Mouse (Mus musculus): ENCODE results near the gene Crlf2.

Gene Crlf2

DNA sequence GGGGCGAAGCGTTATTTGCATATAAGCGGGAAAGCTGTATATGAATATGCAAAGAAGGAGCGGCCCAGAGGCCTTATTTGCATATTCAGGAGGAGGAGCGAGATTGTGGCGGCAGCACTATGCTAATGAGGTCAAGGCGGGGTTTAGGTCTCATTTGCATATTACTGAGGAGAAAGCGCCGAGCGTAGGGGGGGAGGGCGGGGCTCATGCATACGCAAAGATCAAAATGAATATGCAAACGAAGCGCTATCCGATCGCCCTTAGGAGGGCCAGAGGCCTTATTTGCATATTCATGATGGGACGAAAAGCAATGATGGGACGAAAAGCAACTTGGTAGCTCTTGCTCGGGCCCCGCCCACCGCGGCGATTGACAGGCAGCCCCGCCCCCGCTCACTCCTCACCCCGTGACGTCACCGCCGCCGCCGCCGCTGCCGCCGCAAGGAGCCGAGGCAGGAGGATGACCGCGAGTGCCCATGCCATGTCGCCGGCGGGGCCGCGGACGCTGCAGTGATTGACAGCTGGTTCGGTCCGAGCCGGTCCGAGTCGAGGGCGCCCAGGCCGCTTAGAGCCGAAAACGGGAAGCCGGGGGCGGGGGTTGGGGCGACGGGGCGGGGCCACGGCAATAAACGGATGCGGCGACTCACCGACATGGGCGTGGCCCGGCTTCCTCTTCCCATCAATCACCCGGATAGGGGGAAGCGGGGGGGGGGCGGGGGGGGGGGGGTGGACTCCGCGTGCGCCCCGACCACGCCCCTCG, at the start of gene Crlf2:
TSS of gene Crlf2 (minus strand) at position 590 of the 757 bp plus-strand sequence.
- DNase-seq = peak; percentile 98

GRCm38 (mm10) chr5:109602585-109602984, 43.8 kb upstream of the Crlf2 start:
- DNase-seq = no peak

GRCm38 (mm10) chr5:109601080-109601479, 42.3 kb upstream of the Crlf2 start:
- no peak for DNase-seq

DNA sequence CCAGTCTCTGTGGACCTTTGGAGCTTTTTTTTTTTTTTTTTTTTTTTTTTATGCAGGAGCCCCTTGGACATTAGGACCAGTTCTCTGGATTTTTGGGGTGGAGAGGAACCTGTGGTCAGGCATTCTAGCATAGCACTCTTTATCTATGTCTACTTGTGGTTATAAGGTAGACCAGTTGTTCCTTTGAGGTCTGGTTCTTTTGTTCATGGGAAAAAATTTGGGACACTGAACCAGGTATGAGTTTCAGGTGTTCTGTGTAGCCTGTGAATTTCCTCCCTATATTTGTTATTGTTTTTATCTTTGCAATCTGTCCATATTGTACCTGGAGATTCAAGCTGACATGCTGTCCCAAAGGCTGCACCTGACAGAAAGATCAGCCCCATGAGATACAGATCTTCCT, 40.1 kb upstream of the Crlf2 start:
- DNase-seq = no peak

- no peak for DNase-seq
Measured at GRCm38 (mm10) chr5:109596647-109597046, 37.9 kb upstream of the Crlf2 start.

DNA sequence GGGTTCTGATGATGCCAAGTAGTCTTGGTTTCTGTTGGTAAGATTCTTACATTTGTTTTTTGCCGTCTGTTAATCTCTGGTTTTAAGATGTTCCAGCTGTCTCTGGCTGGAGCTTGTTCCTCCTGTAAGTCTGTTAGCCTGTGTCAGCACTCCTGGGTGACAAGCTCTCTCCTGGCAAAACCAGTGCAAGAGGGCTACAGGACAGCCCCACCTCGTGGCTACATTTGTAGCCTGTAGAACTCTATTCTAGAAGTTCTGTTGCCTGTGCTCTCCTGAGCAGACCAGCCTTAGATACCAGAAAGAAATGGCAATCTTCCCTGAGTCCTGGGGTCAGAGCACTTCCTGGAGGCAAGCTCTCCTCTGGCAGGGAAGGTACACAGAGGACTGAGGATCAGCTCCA, 4.0 kb upstream of the Crlf2 start:
- no peak for DNase-seq

DNA sequence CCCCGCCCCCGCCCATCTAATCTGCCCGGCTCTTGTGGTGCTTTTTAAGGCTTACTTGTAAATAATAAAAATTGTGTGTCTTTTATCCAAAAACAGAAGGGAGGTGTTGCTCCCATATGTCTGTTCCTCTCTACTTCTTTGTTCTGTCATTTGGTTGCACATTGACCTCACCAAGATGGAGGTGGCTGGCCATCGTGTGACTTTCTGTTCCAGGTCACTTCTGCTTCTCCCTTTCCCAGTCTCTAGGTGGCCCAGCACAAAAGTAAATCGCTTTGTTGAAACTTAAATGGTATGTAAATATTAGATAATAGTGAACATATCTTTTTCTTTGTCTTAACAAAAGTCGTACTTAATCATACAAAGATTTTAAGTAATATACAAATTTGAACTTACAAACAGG, 398 bp upstream of the Crlf2 start:
- DNase-seq = peak; percentile 48

- no peak for DNase-seq
Measured at GRCm38 (mm10) chr5:109558123-109558403, 730 bp downstream of the Crlf2 start.

DNA sequence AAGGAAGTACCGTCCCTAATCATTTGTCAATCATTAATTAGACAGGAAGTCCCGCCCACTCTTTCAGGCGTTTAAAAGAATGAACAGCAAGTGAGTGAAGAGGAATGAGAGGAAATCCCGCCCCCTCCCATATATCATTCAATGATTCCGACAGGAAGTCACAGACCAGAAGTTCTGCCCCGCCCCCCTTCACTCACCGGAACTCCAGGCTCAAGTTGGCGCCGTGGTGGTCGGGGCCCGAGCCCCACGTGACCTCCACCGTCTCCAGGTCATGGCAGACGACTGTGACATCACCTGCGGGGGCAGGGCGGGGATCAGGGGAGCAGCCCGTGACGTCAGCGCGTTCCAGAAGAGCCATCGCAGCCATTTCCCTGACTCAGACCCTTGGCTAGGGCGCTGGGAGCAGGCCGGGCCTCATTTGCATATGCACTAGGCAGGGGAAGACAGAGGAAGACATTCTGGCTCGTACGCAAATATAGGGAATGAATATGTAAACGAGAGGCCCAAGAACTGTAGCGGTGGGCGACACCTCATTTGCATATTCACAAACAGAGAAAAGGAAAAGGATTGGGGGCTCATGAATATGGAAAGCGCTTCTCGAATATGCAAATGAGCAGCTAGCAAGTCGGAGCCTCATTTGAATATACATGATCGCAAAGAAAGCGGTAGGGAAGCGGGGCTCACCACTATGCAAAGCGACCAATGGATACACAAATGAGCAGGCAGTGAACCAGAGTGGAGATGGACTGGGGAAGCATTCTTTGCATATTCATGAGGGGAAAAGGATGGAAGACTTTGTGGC, 1.3 kb downstream of the Crlf2 start:
- peak; percentile 99 for DNase-seq

- peak; percentile 97 for DNase-seq
Measured at GRCm38 (mm10) chr5:109556591-109557320, 2.0 kb downstream of the Crlf2 start.

- peak; percentile 73 for DNase-seq
Measured at GRCm38 (mm10) chr5:109555676-109556571, 2.9 kb downstream of the Crlf2 start.

GRCm38 (mm10) chr5:109555236-109555675, 3.5 kb downstream of the Crlf2 start:
- peak; percentile 49 for DNase-seq

DNA sequence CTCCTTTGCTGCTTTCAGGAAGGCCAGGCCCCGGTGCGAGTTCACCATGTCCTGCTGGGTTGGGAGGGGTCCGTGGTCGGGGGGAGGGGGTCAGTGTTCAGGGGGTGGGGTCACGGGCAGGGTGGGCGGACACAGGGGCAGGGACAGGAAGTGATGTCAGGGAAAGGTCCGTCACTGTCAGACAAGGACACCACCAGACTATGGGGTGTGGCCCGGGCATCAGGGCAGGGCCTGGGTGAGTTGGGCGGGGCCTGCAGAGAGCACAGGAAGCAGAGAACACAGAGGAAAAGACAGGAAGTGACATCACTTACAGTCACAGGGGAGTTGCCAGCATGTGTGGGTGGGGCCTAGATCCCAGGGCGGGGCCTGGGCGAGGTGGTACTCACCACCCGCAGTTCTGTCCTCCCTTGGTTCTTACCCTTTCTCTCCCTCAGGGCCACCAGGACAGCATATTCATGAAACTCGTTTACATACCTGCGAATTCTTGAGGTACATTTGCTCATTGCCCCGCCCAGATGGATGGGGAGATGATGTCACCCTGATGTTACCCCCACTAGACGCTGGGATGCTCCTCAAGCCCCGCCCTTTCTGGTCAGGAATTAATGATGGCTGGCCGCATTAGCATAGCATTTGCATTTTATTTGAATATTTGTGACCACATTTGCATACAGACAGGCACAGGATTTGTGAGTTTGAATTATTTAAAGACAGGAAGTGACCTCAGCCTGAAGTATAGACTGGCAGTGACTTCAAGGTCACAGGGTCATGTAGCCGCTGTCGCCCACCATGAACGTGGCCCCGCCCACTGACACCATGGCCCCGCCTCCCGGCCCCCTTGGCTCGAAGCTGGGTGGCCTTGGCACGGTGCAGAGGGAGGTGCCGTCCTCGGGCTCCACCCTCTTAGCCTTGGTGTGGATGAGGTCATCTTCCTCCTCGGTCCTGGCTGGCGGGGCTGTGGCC, 4.4 kb downstream of the Crlf2 start:
- peak; percentile 61 for DNase-seq

DNA sequence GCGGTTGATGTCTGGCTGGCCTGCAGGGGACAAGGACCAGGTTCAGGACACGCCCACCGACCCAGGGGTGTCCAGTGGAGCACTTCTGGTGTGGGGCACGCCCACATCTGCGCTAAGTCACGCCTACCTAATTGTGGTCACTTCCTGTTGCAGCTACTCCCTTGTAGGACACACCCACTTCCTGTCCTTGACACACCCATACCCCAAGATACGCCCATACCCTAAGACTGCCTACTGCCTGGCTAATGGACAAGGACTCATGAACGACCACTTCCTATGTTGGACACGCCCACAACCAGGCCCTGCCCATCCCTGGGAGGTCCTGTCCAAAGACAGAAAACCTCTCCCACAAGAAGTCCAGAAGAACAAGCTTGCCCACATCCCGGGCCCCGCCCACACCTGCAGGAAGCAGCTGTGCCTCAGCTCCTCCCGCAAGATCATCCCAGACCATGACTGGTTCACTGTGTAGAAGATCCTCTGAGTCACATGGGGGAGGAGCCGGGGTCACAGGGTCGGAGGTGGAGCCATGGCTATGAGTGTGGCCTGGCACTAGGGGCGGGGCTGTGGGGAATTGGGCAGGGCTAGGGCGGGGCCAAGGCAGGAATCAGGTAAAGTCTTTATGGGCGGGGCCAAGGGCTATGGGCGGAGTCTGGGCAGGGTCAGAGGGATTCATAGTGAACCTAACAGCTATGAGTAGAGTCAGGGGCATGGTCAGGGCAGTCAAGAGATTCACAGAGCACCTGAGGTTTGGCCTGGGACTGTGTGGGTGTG, 5.4 kb downstream of the Crlf2 start:
- peak; percentile 41 for DNase-seq

- no peak for DNase-seq
Measured at GRCm38 (mm10) chr5:109552541-109552940, 6.3 kb downstream of the Crlf2 start.

GRCm38 (mm10) chr5:109552116-109552515, 6.7 kb downstream of the Crlf2 start:
- no peak for DNase-seq

DNA sequence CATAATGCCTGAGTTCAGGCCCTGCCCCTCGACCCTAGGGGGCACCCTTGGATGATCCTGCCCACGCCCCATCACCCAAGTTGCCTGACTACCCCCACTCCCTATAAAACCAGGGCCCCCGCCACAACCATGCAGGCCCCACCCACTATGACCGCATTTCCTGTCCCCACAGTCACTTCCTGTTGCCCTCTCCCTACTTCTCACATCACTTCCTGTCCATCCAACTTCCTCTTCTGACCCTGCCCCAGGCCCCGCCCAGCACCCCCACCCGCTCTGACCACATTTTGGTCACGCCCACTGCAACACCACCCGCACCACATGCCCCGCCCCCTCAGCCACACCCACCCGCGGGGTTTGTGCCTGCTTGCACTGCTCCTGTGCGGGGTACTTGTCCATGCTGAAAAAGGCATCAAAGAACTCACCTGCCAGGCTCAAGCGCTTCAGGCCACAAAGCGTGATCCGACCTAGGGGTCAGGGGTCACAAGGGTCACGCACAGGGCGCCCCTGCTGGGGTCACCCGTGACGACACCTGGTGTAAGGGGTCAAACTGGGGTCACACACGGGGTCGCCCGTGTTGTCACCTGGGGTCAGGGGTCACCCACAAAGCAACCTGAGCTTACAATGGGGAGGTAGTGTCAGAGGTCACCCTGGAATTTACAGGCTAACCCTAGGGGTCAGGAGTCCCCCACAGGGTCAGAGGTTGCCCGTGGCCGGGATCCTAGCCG, 7.6 kb downstream of the Crlf2 start:
- DNase-seq = peak; percentile 24

DNA sequence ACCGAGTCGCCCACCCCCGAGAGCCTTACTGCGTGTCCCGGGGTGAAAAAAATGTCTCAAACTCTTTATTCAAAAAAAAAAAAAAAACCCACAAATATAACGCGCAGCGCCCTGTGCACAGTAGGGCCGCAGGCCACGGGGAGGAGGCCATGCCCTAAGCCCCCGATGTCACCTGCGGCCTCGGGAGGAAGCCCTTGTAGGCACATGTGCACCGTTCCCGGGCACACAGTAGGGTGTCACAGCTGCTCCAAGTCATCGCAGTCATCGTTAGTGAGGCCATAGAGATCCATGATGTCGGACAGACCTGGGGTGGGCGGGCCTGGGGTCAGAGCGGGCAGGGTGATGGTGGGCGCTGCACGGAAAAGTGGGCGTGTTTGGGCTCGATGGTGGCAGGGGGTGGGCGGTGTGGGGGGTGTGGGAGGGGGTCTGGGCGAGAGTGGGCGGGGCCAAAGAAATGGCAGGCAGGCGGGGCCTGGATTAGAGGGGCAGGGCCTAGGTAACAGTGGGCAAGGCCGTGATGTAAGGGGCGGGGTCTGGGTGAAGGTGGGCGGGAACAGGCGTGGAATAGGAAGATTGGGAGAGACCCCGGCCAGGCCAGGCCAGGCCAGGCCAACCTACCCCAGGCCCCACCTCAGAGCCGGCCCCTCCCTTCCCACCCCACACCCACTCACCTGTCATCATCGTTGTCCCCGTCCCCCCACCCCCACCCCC, 8.4 kb downstream of the Crlf2 start:
- no peak for DNase-seq

DNA sequence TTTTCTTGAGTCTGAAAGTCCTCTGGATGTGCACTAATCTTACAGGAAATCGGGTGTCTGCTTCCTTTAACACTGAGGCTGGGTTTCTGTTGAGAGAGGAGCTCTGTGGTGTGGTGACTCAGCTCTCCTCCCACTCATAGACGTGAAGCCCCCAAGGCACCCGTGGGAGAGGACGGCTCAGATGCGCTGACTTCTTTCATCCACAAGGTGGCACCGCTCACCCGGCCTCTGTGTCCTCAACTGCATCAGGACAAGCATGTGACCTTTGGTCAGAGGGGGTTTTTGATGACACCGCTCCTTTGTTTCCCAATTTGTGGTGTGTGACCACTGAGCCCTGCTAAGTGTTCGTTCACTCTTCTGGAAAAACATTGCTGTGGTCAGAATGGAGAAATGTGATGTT, 10.1 kb downstream of the Crlf2 start:
- no peak for DNase-seq
